Mouse (Mus musculus) megakaryocyte, adult 5-6 weeks (primary cell): ENCODE measurements around the gene Mrpl54. TPM values are rescaled to one million over a fixed set of nuclear protein-coding genes. Genes with fewer than 3 reads are reported as not detected.
"Not testable (repeated sequence)": the region's sequence is repeated elsewhere in the genome, so short reads cannot be mapped to it uniquely, and the experiment has no call there.

ENCODE experiments used
- ATAC-seq: 2 replicates; pipeline ENCODE4 v1.8.0; 2016; ENCODE audit warnings: mild to moderate bottlenecking, inconsistent platforms; ENCODE audit not compliant: poor library complexity, severe bottlenecking
- total RNA-seq, 2 experiments: library from RNA; stranded (forward) in 1 of 2; stranded (reverse) in 1 of 2; fragments of 153-499, 151-499 nt in 1 of 2; fragments of 221-1000, 200-1000 nt in 1 of 2; gene quantifications; 2 replicates each; pipeline versions ENCODE4 v1.2.3 to v1.2.4; 2015 to 2017

The Mrpl54 gene
- total RNA-seq, 2 experiments from 2014 or later: 52.1 to 154 TPM

DNA sequence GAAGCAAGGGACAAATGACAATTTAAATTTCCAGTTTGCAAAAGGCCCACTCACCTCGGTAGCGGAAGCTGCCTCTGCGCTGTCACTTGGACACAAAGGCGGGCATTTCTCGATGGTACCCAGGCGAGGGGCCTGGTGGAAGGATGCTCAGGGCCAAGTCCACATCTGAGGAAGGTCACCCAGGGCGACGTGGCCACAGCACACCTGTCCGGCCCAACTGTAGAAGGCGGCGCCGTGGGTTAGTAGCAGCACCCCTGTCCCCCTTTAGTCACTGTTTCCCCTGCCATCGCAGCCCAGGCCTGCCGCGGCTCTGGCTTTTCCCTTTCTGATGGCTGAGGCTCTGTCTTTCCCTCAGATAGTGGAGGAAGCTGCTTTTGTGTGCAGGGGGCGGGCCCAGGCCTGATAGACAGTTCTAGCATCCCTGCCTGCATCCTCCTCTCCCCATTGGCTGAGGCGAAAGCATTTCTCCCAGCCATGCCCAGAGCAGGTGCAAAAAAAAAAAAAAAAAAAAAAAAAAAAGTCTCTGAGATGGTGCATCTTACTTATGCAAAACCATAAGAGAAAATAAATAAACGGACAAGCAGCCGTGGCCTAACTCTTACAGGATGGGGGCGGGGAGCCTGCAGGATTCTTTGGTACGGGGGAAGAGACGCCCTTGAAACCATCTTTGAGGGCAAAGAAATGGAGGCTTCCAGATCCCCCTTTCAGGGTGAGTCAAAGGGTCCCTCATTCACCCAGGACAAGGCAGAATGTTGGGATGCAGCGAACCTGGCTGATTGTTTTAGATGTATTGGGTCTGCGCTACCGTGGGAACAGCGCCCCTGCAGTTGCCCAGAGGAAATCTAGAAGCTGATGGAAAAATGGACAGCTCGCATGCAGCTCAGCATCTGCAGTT is 36.0 kb downstream of the Mrpl54 start, which contains the start of gene Atcay:
Gene Atcay (minus strand): TSS at position 396 of the 895 bp plus-strand sequence.
- ATAC-seq: no peak

DNA sequence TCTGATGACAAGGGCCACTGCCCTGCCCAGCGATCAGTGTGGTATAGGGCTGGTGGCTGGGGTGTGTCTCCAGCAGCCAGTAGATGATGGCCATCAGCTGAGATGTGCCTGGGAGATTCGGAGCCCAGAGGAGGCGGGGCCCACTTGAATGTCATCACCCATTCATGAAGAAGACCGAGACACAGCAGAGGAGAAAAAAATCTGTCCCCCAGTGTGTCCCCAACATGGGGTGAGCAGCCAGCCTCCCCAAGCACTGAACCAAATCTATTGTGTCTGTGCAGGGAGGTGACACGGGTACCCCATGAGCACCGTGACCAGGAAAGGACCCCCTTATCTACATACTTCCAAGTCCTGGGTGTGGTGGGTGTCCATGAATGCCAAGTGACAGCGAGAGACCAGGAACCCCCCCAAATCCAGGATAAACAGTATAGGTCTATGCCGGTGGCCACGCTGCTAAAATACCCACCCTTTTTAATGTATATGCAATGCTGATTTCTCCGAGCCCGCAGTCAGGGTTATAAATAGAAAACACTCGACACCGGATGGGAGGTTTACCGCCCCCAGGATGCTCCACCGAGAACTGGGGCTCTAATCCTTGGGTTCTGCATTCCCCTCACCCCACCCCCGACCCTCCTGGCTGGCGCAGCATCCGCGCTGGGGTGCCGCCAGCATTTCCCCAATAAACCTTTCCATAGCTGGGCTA is 36.8 kb downstream of the Mrpl54 start:
- ATAC-seq: no peak

DNA sequence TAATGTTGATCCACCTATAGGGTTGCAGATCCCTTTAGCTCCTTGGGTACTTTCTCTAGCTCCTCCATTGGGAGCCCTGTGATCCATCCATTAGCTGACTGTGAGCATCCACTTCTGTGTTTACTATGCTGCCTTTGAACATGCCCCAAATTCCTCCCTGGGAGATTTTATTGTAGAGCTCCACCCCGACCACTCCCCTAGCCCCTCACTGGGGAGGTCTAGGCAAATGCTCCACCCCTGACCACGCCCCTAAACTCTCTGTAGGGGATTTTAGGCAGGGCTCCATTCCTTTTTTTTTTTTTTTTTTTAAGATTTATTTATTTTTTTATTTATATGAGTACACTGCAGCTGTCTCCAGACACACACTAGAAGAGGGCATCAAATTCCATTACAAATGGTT is 43.0 kb downstream of the Mrpl54 start:
- not testable (repeated sequence) for ATAC-seq

DNA sequence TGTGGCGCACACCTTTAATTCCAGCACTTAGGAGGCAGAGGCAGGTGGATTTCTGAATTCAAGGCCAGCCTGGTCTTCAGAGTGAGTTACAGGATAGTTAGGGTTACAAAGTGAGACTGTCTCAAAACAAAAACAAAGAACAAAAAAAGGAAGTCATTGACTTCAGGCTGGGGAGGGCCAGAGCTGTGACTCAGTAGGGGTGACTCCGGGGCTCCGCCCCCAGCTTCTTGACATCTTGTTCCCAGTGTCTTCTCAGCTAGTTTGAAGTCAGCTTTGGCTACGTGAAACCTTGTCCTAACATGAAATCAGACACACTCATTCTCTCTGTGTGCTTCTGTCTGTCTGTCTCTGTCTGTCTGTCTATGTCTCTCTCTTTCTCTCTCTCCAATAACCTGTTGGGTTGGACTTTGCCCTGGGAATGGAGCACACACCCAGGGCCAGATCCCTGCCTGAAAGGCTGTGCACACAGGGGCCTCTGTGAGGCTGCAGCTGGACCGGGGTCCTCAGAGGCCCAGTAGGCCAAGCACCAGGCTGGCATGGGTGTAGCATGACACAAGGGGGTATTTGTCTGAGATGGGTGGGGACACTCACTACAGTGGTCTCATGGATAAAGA is 45.2 kb downstream of the Mrpl54 start:
- peak; percentile 85 for ATAC-seq

DNA sequence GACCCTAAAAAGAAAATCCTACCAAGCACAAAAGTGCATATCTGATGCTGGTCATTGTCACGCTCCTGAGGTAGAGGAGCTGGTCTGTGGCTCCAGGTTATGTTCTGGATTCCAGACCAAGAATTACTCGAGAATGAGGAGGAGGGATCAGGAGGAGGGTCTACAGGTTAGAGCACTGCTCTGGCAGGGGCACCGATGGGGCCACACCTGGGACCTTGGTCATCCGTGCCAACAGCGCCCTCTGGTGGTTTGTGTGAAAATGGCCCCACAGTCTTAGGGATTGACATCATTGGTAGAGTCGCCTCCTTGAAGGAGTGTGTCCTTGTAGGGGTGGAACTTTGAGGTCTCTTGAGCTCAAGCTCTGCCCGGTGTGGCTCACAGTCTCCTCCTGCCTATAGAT is 48.8 kb downstream of the Mrpl54 start:
- ATAC-seq: peak; percentile 86

DNA sequence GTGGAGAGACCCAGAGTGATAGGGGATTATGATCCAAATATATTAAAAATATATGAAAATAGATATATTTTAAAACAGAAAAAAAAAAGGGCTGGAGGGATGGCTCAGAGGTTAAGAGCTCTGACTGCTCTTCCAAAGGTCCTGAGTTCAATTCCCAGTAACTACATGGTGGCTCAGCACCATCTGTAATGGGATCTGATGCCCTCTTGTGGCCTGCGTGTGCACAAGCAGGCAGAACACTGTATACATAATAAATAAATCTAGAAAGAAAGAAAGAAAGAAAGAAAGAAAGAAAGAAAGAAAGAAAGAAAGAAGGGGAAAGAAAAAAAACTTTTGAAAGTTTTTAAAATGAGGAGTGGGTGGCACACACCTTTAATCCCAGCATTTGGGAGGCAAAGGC is 49.5 kb downstream of the Mrpl54 start:
- ATAC-seq: not testable (repeated sequence)

DNA sequence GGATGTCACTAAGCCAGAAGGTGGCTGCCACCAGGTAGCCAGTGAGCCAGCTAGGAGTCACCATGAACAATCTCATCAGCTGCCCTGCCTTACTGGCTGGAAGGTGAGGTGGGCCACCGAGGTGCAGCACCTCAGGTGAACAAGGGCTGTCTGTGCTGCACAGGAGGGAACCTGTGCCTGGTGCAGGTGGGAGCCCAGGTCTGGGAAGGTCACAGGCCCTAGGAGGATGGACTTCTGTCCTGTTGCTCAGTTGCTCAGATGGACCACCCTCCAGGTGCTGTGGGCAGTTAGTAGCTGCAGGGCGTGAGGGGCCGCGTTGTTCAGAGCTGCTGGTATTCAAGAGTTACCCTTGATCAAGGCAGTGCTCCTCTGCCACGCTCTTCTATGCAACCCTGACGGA is 49.9 kb downstream of the Mrpl54 start:
- no peak for ATAC-seq

DNA sequence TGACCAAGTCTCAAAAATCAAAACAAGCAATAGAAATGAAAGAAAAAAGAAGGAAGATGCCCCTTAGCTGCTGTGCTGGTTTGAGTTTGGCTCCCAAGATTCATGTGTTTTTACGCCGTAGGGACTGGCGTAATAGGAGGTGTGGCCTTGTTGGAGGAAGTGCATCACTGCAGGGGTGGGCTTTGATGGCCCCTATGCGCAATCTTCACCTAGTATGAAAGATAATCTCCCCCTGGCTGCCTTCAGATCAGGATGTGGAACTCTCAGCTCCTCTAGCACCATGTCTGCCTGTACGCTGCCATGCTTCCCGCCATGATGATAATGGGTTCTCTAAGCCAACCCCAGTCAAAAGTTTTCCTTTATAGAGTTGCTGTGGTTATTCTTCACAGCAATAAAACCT is 50.5 kb downstream of the Mrpl54 start:
- ATAC-seq: no peak

Other genes starting within 250 kb of the Mrpl54 start
Only the 30 nearest of the 33 such genes appear.
- gene Sgta, start 206.8 kb downstream of the Mrpl54 start, total RNA-seq (2015): 30.3 and 30.7 TPM in 2 replicates
- 33.3 and 38.7 TPM in 2 replicates for gene Sgta, start 206.8 kb downstream of the Mrpl54 start, total RNA-seq (2017)
- gene Thop1, start 196.9 kb downstream of the Mrpl54 start, total RNA-seq (2015): 0.82 and 1.5 TPM in 2 replicates
- gene Thop1, start 196.9 kb downstream of the Mrpl54 start, total RNA-seq (2017): 3.4 and 4.3 TPM in 2 replicates
- gene Creb3l3, start 168.1 kb downstream of the Mrpl54 start, total RNA-seq (2015): 0.50 and 0.58 TPM in 2 replicates
- 0.40 and 0.89 TPM in 2 replicates for gene Creb3l3, start 168.1 kb downstream of the Mrpl54 start, total RNA-seq (2017)
- gene Map2k2, start 161.0 kb downstream of the Mrpl54 start, total RNA-seq (2015): 33.9 and 40.6 TPM in 2 replicates
- 38.2 and 47.8 TPM in 2 replicates for gene Map2k2, start 161.0 kb downstream of the Mrpl54 start, total RNA-seq (2017)
- 25.0 and 27.0 TPM in 2 replicates for gene Zbtb7a, start 131.7 kb downstream of the Mrpl54 start, total RNA-seq (2015)
- gene Zbtb7a, start 131.7 kb downstream of the Mrpl54 start, total RNA-seq (2017): 8.8 and 14.5 TPM in 2 replicates
- gene Pias4, start 99.0 kb downstream of the Mrpl54 start, total RNA-seq (2015): 10.1 and 13.7 TPM in 2 replicates
- gene Pias4, start 99.0 kb downstream of the Mrpl54 start, total RNA-seq (2017): 12.9 and 13.3 TPM in 2 replicates
- gene Eef2, start 90.3 kb downstream of the Mrpl54 start, total RNA-seq (2015): 394 and 408 TPM in 2 replicates
- gene Eef2, start 90.3 kb downstream of the Mrpl54 start, total RNA-seq (2017): 983 and 1,066 TPM in 2 replicates
- 9.8 and 12.7 TPM in 2 replicates for gene Dapk3, start 83.9 kb downstream of the Mrpl54 start, total RNA-seq (2015)
- 27.5 and 36.6 TPM in 2 replicates for gene Dapk3, start 83.9 kb downstream of the Mrpl54 start, total RNA-seq (2017)
- gene 4930442H23Rik, start 83.1 kb downstream of the Mrpl54 start, total RNA-seq (2015): not detected in 2 replicates
- not detected in 2 replicates for gene 4930442H23Rik, start 83.1 kb downstream of the Mrpl54 start, total RNA-seq (2017)
- gene Nmrk2, start 64.9 kb downstream of the Mrpl54 start, total RNA-seq (2015): not detected in 2 replicates
- not detected in 2 replicates for gene Nmrk2, start 64.9 kb downstream of the Mrpl54 start, total RNA-seq (2017)
- gene Atcay, start 36.1 kb downstream of the Mrpl54 start, total RNA-seq (2015): not detected in 2 replicates
- gene Atcay, start 36.1 kb downstream of the Mrpl54 start, total RNA-seq (2017): not detected in 2 replicates
- not detected in 2 replicates for gene Zfr2, start 33.8 kb downstream of the Mrpl54 start, total RNA-seq (2015)
- gene Zfr2, start 33.8 kb downstream of the Mrpl54 start, total RNA-seq (2017): 0.16 and 0.26 TPM in 2 replicates
- gene Matk, start 14.0 kb downstream of the Mrpl54 start, total RNA-seq (2015): 5.4 and 5.9 TPM in 2 replicates
- gene Matk, start 14.0 kb downstream of the Mrpl54 start, total RNA-seq (2017): 7.5 and 8.1 TPM in 2 replicates
- 16.4 and 20.2 TPM in 2 replicates for gene Apba3, start within 50 bp of the Mrpl54 start, total RNA-seq (2015)
- 11.5 and 15.0 TPM in 2 replicates for gene Apba3, start within 50 bp of the Mrpl54 start, total RNA-seq (2017)
- gene Tjp3, start 24.6 kb upstream of the Mrpl54 start, total RNA-seq (2015): 3.4 and 3.7 TPM in 2 replicates
- 5.0 and 6.5 TPM in 2 replicates for gene Tjp3, start 24.6 kb upstream of the Mrpl54 start, total RNA-seq (2017)
- gene Pip5k1c, start 26.0 kb upstream of the Mrpl54 start, total RNA-seq (2015): 28.0 and 31.7 TPM in 2 replicates
- 40.4 and 46.1 TPM in 2 replicates for gene Pip5k1c, start 26.0 kb upstream of the Mrpl54 start, total RNA-seq (2017)
- gene Cactin, start 54.2 kb upstream of the Mrpl54 start, total RNA-seq (2015): 4.5 and 7.4 TPM in 2 replicates
- 16.2 and 20.6 TPM in 2 replicates for gene Cactin, start 54.2 kb upstream of the Mrpl54 start, total RNA-seq (2017)
- 0.34 and 0.85 TPM in 2 replicates for gene Tbxa2r, start 61.8 kb upstream of the Mrpl54 start, total RNA-seq (2015)
- 0.07 and 0.28 TPM in 2 replicates for gene Tbxa2r, start 61.8 kb upstream of the Mrpl54 start, total RNA-seq (2017)
- gene Gipc3, start 76.3 kb upstream of the Mrpl54 start, total RNA-seq (2015): not detected in 2 replicates
- not detected in 2 replicates for gene Gipc3, start 76.3 kb upstream of the Mrpl54 start, total RNA-seq (2017)
- 27.4 and 33.0 TPM in 2 replicates for gene Hmg20b, start 83.5 kb upstream of the Mrpl54 start, total RNA-seq (2015)
- 18.1 and 24.5 TPM in 2 replicates for gene Hmg20b, start 83.5 kb upstream of the Mrpl54 start, total RNA-seq (2017)
- 4.1 and 4.6 TPM in 2 replicates for gene Mfsd12, start 90.6 kb upstream of the Mrpl54 start, total RNA-seq (2015)
- 7.4 TPM in 2 replicates for gene Mfsd12, start 90.6 kb upstream of the Mrpl54 start, total RNA-seq (2017)
- gene 4930404N11Rik, start 98.9 kb upstream of the Mrpl54 start, total RNA-seq (2015): 0.49 and 1.3 TPM in 2 replicates
- 0.37 and 0.49 TPM in 2 replicates for gene 4930404N11Rik, start 98.9 kb upstream of the Mrpl54 start, total RNA-seq (2017)
- gene Fzr1, start 111.6 kb upstream of the Mrpl54 start, total RNA-seq (2015): 22.7 and 23.8 TPM in 2 replicates
- gene Fzr1, start 111.6 kb upstream of the Mrpl54 start, total RNA-seq (2017): 20.9 and 24.0 TPM in 2 replicates
- gene Dohh, start 117.5 kb upstream of the Mrpl54 start, total RNA-seq (2015): 5.4 and 5.7 TPM in 2 replicates
- 21.9 and 42.4 TPM in 2 replicates for gene Dohh, start 117.5 kb upstream of the Mrpl54 start, total RNA-seq (2017)
- 0.83 and 2.9 TPM in 2 replicates for gene Gm48551, start 117.5 kb upstream of the Mrpl54 start, total RNA-seq (2015)
- 0.33 TPM in 1 of 2 replicates, not detected in the other for gene Gm48551, start 117.5 kb upstream of the Mrpl54 start, total RNA-seq (2017)
- gene Gm48552, start 122.1 kb upstream of the Mrpl54 start, total RNA-seq (2015): not detected in 2 replicates
- gene Gm48552, start 122.1 kb upstream of the Mrpl54 start, total RNA-seq (2017): 0.26 and 1.4 TPM in 2 replicates
- 30.6 and 34.0 TPM in 2 replicates for gene Smim24, start 126.1 kb upstream of the Mrpl54 start, total RNA-seq (2015)
- 6.5 and 11.5 TPM in 2 replicates for gene Smim24, start 126.1 kb upstream of the Mrpl54 start, total RNA-seq (2017)
- gene Nfic, start 188.7 kb upstream of the Mrpl54 start, total RNA-seq (2015): 51.4 and 54.5 TPM in 2 replicates
- gene Nfic, start 188.7 kb upstream of the Mrpl54 start, total RNA-seq (2017): 6.2 and 8.6 TPM in 2 replicates
- not detected in 2 replicates for gene Celf5, start 215.8 kb upstream of the Mrpl54 start, total RNA-seq (2015)
- gene Celf5, start 215.8 kb upstream of the Mrpl54 start, total RNA-seq (2017): 0.24 TPM in 1 of 2 replicates, not detected in the other
- gene Ncln, start 229.5 kb upstream of the Mrpl54 start, total RNA-seq (2015): 55.8 and 62.8 TPM in 2 replicates
- gene Ncln, start 229.5 kb upstream of the Mrpl54 start, total RNA-seq (2017): 72.4 and 76.3 TPM in 2 replicates